Mouse (Mus musculus): ENCODE data around the gene Gmpr. TPM values are rescaled to one million over a fixed set of nuclear protein-coding genes. Genes with fewer than 3 reads are reported as not detected.

Gmpr gene
- polyA plus RNA-seq, 1 experiment from 2014 or later: 28.8 TPM

DNA sequence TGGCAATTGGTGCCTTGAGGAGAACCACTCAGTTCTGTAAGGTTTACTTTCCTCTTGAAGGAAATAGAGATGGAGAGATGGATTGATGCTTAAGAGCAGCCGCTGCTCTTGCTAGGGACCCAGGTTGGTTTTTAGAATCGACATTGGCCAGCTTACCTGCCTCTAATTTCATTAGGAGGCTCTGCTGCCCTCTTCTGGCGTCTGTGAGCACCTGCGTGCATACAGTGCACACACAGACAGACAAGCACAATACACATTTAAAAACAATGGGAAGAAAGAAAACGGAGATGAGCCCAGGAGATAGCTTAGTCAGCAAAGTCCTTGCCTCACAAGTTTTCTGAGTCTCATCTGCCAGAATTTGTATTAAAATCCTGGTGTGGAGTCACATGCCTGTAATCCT, 75.8 kb downstream of the Gmpr start:
- Histone ChIP-seq H3K27ac (0 out of 2 replicates have a peak overlapping the region, but pooled peaks have one; percentile 39), H3K27me3 (no peaks in the 10 kb centered on the region), H3K9me3 (no peaks in the 10 kb centered on the region), H3K36me3 (no peaks in the 10 kb centered on the region), H3K4me1 (peaks cover 13% of the 10 kb centered on the region), H3K4me2 (no peak overlapping the region), H3K4me3 (no peak overlapping the region), H3K9ac (no peak overlapping the region)
- ATAC-seq (ENCODE audit: insufficient number of reproducible peaks, low FRiP score, low TSS enrichment, low read depth): no peak
- WGBS: 81% methylated on average over 5 of the region's 5 CpGs

DNA sequence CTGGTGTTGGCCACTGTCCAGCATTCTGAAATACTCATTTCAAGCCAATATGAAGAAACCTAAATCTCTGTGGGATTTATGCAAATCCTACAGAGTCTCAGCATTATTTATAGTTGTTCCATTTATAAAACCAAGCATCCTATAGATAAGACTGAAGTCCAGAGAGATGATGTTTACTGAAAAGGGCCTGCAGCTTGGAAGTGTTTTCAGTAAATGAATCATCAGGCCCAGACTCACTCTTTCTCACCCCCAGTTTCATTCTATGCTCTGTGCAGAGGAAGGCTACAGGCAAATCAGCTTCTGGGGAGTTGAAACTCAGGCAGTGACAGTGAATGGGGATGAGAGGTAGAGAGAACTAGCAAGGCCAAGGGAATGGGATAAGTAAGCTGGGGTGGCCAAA, 83.7 kb downstream of the Gmpr start:
- no peak overlapping the region for H3K4me2 ChIP-seq
- no peaks in the 10 kb centered on the region for H3K4me1 ChIP-seq
- H3K9me3 ChIP-seq: no peaks in the 10 kb centered on the region
- no peak for ATAC-seq (ENCODE audit: insufficient number of reproducible peaks, low FRiP score, low TSS enrichment, low read depth)
- no peaks in the 10 kb centered on the region for H3K36me3 ChIP-seq
- no peak overlapping the region for H3K9ac ChIP-seq
- no peaks in the 10 kb centered on the region for H3K27me3 ChIP-seq
- H3K4me3 ChIP-seq: no peak overlapping the region
- no peak overlapping the region for H3K27ac ChIP-seq

DNA sequence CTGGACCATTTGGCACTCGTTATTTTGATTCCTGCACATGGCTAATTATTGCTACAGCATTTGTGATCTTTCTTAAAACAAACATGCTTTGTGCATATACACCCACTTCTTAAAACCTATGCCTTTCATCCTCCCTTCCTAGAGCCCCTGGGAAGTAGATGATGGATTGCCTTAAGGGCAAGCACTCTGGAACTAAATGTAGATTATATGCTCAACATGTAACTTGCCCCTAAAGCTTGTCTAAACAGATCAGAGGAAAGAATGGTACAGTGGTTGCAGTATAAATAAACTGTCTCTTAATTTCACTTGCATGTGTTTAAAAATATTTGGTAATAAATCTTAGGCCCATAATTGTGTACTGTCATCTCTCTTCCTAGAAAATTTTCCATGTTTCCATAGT, 86.7 kb downstream of the Gmpr start:
- Histone ChIP-seq H3K9me3 (no peaks in the 10 kb centered on the region), H3K4me1 (no peaks in the 10 kb centered on the region), H3K27me3 (no peaks in the 10 kb centered on the region), H3K36me3 (no peaks in the 10 kb centered on the region), H3K27ac (no peak overlapping the region), H3K9ac (no peak overlapping the region), H3K4me2 (no peak overlapping the region), H3K4me3 (no peak overlapping the region)
- 34% methylated on average over 1 of the region's 1 CpGs for WGBS
- ATAC-seq (ENCODE audit: insufficient number of reproducible peaks, low FRiP score, low TSS enrichment, low read depth): no peak

DNA sequence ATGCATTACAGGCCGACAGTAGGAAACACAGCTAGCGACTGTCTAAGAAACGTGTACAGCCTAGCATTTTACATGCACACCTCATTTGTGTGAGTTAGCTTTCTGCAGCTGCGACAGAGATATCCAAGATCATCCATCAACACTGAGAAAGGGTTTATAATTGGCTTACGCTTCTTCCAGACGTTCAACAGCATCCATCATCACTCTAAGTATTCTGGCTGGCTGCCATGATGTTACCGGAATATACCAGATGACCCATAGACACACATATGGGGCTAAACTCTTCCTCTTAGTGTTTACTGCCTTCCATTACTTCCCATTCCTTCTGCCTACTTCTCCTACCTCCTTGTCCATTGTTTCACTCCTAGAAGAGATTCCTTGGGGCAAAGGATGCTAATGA, 88.2 kb downstream of the Gmpr start:
- no peak for ATAC-seq (ENCODE audit: insufficient number of reproducible peaks, low FRiP score, low TSS enrichment, low read depth)
- Histone ChIP-seq H3K4me1 (no peaks in the 10 kb centered on the region), H3K27me3 (no peaks in the 10 kb centered on the region), H3K36me3 (no peaks in the 10 kb centered on the region), H3K27ac (no peak overlapping the region), H3K9me3 (no peaks in the 10 kb centered on the region), H3K4me3 (no peak overlapping the region), H3K9ac (no peak overlapping the region), H3K4me2 (no peak overlapping the region)
- WGBS: 69% methylated on average over 7 of the region's 7 CpGs

DNA sequence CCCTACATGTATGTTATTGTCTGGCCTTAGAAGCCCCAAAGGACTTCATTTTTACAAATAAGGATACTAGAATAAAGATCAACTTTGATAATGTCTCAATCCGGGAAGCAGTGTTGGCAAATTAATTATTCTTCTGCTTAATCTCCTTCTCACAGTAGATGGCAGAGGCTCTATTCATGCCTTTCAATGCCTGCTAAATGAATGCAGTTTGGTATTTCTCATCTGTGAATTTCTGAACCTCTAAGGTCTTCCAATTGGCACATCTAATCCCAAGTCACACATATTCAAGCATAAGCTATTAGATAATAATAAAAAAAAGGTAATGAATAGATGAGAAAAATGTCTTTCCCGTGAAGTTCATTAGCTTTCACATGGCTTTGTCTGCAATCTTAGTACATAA, 92.6 kb downstream of the Gmpr start:
- Histone ChIP-seq H3K4me3 (no peak overlapping the region), H3K36me3 (no peaks in the 10 kb centered on the region), H3K27ac (no peak overlapping the region), H3K27me3 (no peaks in the 10 kb centered on the region), H3K4me1 (no peaks in the 10 kb centered on the region), H3K9ac (no peak overlapping the region), H3K9me3 (no peaks in the 10 kb centered on the region), H3K4me2 (no peak overlapping the region)
- 89% methylated on average over 2 of the region's 2 CpGs for WGBS
- no peak for ATAC-seq (ENCODE audit: insufficient number of reproducible peaks, low FRiP score, low TSS enrichment, low read depth)

DNA sequence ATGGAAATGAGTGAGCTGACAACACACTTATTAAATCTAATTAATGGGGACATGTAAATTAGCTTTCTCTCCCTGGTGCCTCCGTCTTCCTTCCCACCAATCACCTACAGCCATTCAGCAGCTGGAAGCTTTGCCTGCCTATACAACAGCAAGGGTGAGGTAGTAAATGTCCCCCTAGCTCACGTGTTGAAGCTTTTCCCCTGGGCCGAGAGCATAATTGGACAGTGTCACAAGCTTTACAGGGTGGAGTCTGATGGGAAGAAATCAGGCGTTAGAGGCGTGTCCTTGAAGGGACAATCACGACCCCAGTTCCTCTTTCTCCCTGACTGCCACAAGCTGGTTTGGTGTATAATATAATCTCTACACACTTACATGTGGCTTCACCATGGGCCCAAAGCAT, 93.2 kb downstream of the Gmpr start:
- 52% methylated on average over 6 of the region's 6 CpGs for WGBS
- Histone ChIP-seq H3K36me3 (no peaks in the 10 kb centered on the region), H3K9me3 (no peaks in the 10 kb centered on the region), H3K4me3 (no peak overlapping the region), H3K4me1 (no peaks in the 10 kb centered on the region), H3K4me2 (no peak overlapping the region), H3K9ac (no peak overlapping the region), H3K27ac (no peak overlapping the region), H3K27me3 (no peaks in the 10 kb centered on the region)
- ATAC-seq (ENCODE audit: insufficient number of reproducible peaks, low FRiP score, low TSS enrichment, low read depth): no peak

Other genes with a start within 250 kb of the Gmpr start
- 27.4 and 28.2 TPM in 2 replicates for gene Mylip, start 117.7 kb upstream of the Gmpr start, polyA plus RNA-seq (2015; fragmentation: Nextera tagmentation; extraction: Ambion mirVana)

All from limb, embryonic 15.5 days (tissue).